Mouse (Mus musculus): Measurements from ENCODE around the gene F12. TPM values are rescaled to one million over a fixed set of nuclear protein-coding genes. Genes with fewer than 3 reads are reported as not detected.

The F12 gene
- polyA plus RNA-seq, 1 experiment from 2014 or later: not detected

DNA sequence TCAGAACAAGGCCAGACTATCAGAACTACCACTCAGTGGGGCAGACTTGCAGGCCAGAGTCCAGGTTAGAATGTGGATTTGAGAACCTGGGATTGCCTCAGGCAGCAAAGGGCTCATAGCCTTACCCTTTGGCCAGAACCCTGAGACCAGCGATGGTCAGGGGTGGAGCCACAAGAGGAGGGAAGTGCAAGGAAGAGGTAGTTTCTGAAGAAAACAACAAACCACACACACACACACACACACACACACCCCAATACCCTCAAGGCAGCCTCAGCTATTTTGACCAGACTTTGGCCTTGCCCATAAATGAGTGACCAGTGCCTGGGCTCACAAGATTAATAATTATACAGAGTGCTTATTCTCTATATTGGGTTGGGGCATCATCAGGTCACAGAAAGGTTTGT lies 35.0 kb downstream of the F12 start:
- Histone ChIP-seq H3K4me3 (replicated peaks) (no peak overlapping the region), H3K9ac (replicated peaks) (no peak overlapping the region), H3K36me3 (no peaks in the 10 kb centered on the region), H3K4me1 (replicated peaks) (no peaks in the 10 kb centered on the region), H3K4me2 (no peak overlapping the region), H3K9me3 (no peaks in the 10 kb centered on the region), H3K27me3 (peaks cover 2% of the 10 kb centered on the region; the same call in 1 of the 2 replicates), H3K27ac (no peak overlapping the region)
- 83% methylated on average over 1 of the region's 1 CpGs for WGBS
- no peak for ATAC-seq (ENCODE audit: insufficient number of reproducible peaks, insufficient read depth, low FRiP score, low TSS enrichment, low read depth)

DNA sequence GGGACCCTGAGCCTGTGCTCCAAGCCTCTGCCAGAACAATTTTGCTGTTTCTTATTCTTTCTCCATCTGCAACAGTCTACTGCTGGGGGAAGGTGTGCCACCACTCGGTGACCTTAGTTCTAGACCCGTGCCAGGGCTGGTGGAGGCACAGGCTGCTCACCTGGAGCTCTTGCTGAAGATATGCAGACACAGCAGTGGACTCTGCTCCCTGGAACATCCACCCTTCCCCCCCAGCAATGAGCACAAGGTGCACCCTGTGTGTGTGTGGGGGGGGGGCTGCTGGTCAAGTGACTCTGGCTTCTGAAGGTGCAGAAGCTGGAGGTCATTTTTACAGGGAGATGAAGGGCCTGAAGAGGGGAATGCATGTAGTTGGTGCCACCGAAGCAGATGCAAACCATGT lies 35.9 kb downstream of the F12 start:
- no peak for ATAC-seq (ENCODE audit: insufficient number of reproducible peaks, insufficient read depth, low FRiP score, low TSS enrichment, low read depth)
- no peak overlapping the region for H3K4me3 ChIP-seq (replicated peaks)

DNA sequence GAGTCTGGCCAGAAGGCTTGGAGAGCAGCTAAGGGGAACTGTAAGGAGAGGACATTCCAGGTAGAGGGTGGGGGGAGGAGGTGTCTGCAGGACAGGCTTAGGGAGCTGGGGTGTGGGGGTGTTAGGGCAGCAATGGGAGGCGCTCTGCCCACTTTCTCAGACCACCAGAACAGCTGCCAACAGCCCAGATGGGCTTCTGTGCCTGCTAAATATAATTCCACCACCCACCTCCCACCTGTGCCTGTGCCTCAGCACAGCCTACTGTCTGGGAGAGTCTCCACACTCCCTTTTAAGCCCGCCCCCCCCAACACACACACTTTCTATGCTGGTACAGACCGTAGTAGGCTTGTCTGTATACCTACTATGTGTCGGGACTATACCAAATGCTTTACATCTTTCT lies 44.8 kb downstream of the F12 start:
- Histone ChIP-seq H3K4me1 (replicated peaks) (peaks cover 8% of the 10 kb centered on the region; the same call in 1 of the 2 replicates), H3K27ac (no peak overlapping the region), H3K27me3 (peaks cover 70% of the 10 kb centered on the region), H3K36me3 (no peaks in the 10 kb centered on the region), H3K9ac (replicated peaks) (no peak overlapping the region), H3K9me3 (no peaks in the 10 kb centered on the region), H3K4me2 (no peak overlapping the region), H3K4me3 (replicated peaks) (no peak overlapping the region)
- no peak for ATAC-seq (ENCODE audit: insufficient number of reproducible peaks, insufficient read depth, low FRiP score, low TSS enrichment, low read depth)
- WGBS: 91% methylated on average over 4 of the region's 4 CpGs

More for the DNA sequence above, 35.9 kb downstream of the F12 start:
- H3K27me3 ChIP-seq: peaks cover 2% of the 10 kb centered on the region; the same call in 1 of the 2 replicates
- no peak overlapping the region for H3K4me2 ChIP-seq
- no peaks in the 10 kb centered on the region for H3K9me3 ChIP-seq
- no peaks in the 10 kb centered on the region for H3K36me3 ChIP-seq
- no peak overlapping the region for H3K27ac ChIP-seq
- H3K4me1 ChIP-seq (replicated peaks): no peaks in the 10 kb centered on the region
- WGBS: 80% methylated on average over 3 of the region's 3 CpGs
- H3K9ac ChIP-seq (replicated peaks): no peak overlapping the region

DNA sequence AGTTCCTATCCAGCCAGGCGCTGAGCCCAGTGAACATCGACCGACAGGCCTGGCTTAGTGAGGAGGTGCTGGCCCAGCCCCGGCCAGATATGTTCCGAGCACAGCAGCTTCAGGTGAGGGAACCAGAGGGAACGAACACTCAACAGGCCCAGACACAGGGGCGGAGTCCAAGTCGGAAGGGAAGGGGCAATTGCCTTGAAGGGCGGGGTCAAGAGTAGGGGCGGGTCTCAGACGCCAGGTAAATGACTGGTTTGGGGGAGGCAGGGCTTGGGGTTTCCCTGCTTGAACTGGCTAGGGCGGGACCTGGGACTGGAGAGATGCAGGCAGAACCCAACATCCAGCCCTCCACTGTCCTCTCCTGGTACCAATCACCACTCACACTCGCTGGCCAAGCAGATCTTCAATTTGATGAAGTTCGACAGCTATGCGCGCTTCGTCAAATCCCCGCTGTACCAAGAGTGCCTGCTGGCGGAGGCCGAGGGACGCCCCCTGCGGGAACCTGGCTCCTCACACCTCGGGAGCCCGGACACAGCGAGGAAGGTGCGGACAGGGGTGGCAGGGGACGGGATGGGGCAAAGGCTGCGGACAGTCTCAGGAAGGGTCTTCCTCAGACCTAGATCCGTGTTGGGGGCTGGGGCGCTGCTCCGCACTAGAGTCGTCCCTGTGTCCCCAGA lies 47.5 kb downstream of the F12 start:
- Histone ChIP-seq H3K9me3 (no peaks in the 10 kb centered on the region), H3K27ac (no peak overlapping the region), H3K4me1 (replicated peaks) (peaks cover 8% of the 10 kb centered on the region; the same call in 1 of the 2 replicates), H3K27me3 (peaks cover 89% of the 10 kb centered on the region), H3K4me2 (peak overlapping the region; percentile 42), H3K36me3 (no peaks in the 10 kb centered on the region), H3K9ac (replicated peaks) (peak overlapping the region; percentile 31; the same call in 1 of the 2 replicates), H3K4me3 (replicated peaks) (peak overlapping the region; percentile 25)
- 6% methylated on average over 32 of the region's 32 CpGs for whole genome bisulfite sequencing
- ATAC-seq (ENCODE audit: insufficient number of reproducible peaks, insufficient read depth, low FRiP score, low TSS enrichment, low read depth): no peak

DNA sequence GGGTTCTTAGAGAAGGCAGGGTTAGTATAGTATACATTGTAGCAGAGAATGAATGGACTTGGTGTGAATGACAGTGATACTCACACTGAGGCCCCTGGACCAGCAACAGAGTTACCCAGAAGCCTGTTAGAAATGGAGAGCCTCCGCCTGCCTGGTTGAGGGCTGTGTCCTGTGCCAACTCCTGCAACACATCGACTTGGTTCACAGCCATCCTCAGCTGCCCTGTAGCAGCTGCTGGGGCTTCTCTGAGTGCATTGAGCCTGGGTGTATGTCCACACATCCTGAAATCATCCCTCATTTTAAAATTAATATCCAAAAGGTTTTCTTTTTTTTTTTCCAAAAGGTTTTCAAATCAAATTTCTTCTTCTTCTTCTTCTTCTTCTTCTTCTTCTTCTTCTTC lies 50.7 kb downstream of the F12 start:
- no peak for ATAC-seq (ENCODE audit: insufficient number of reproducible peaks, insufficient read depth, low FRiP score, low TSS enrichment, low read depth)
- Histone ChIP-seq H3K9ac (replicated peaks) (no peak overlapping the region), H3K4me2 (no peak overlapping the region), H3K27ac (no peak overlapping the region), H3K9me3 (no peaks in the 10 kb centered on the region), H3K36me3 (no peaks in the 10 kb centered on the region), H3K27me3 (peaks cover 91% of the 10 kb centered on the region), H3K4me1 (replicated peaks) (peaks cover 8% of the 10 kb centered on the region; the same call in 1 of the 2 replicates), H3K4me3 (replicated peaks) (no peak overlapping the region)
- WGBS: 78% methylated on average over 2 of the region's 2 CpGs

DNA sequence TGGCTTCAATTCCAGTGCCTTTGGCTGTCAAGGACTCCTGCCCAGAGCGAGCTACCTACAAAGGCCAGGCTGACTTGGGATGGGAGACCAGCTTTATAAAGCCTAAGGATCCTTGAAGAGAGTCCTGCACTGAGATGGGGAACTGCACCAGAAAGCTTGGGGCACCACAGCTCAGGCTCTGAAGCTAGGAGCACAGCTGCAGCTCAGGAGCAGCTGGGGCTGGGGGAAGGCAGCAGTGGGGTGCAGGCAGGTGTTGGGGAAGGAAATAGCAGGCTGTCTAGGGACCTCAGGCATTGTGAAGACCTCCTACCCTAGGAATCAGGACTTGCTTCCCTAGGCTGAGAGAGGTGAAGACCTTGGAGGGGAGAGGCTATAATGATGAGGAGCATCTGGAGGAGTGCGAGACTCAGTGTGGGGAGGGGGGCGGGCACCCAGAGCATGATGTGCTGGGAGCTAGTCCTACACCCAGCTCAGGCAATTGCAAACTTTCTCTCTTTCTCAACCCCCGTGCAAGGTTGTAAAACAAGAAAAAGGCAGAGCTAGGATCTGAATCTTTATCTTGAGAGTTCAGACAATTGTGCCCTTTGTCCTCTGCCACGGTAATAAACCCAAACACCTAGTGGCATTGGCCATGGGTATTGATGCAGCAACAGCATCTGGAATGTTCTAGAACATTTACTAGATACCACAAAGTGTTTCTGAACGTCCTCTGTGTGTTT lies 52.2 kb downstream of the F12 start:
- H3K9me3 ChIP-seq: no peaks in the 10 kb centered on the region
- H3K4me2 ChIP-seq: no peak overlapping the region
- H3K27ac ChIP-seq: no peak overlapping the region
- no peaks in the 10 kb centered on the region for H3K36me3 ChIP-seq
- H3K4me3 ChIP-seq (replicated peaks): no peak overlapping the region
- peaks cover 7% of the 10 kb centered on the region; the same call in 1 of the 2 replicates for H3K4me1 ChIP-seq (replicated peaks)
- no peak overlapping the region for H3K9ac ChIP-seq (replicated peaks)
- WGBS: 49% methylated on average over 6 of the region's 6 CpGs
- ATAC-seq (ENCODE audit: insufficient number of reproducible peaks, insufficient read depth, low FRiP score, low TSS enrichment, low read depth): no peak
- peaks cover 87% of the 10 kb centered on the region for H3K27me3 ChIP-seq

DNA sequence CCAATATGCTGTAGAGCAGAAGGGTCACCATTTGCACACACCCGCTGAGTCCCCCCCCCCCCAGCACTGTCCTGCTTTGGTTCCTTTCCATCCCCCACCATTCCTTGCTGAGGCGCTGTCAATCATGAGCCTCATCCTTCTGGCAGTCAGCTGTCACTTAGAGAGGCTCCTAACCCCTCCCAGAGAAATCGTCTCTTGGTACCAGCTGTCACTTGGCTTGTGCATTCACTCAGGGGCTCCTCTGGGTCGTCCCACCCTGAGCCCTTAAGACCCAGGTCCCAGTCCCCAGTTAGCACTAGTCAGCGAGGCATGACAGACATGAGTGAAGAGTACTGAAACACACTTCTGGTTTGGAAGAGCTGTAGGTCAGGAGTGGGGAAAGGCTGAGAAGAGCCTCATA lies 54.9 kb downstream of the F12 start:
- Histone ChIP-seq H3K36me3 (no peaks in the 10 kb centered on the region), H3K9ac (replicated peaks) (no peak overlapping the region), H3K4me2 (no peak overlapping the region), H3K27ac (no peak overlapping the region), H3K27me3 (peaks cover 68% of the 10 kb centered on the region), H3K4me1 (replicated peaks) (no peaks in the 10 kb centered on the region), H3K4me3 (replicated peaks) (no peak overlapping the region), H3K9me3 (no peaks in the 10 kb centered on the region)
- WGBS: 57% methylated on average over 5 of the region's 5 CpGs
- no peak for ATAC-seq (ENCODE audit: insufficient number of reproducible peaks, insufficient read depth, low FRiP score, low TSS enrichment, low read depth)

DNA sequence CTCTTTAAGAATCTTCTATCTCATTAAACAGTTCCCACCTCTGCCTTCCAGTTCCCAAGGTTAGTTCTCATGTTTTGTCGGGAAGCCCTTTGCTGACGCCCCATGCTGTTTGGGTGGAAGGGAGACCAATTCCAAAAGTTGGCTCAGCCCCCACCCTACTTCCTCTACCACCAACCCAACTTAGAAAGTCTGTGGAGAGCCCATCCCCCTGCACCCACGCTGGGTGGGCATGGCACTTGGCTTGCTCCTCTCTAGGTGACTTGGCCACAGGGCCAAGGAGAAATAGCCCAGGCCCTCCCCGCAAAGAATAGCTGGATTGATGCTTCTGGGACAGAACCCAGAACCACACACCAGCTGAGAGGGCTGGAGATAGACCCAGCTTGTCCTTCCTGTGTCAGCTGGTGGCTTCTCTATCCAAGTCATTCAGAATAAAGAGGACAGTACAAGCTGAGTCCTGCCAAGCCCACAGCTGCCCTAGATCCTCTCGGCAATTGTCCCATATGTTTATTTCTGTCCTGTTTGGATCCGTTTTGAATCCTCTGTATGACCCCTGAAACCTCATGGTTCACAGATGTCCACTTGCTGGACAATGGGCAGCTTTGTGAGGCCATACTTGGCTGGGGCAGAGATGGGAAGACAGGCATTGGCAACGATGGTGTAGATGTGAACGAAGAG lies 55.4 kb downstream of the F12 start:
- no peaks in the 10 kb centered on the region for H3K4me1 ChIP-seq (replicated peaks)
- no peak for ATAC-seq (ENCODE audit: insufficient number of reproducible peaks, insufficient read depth, low FRiP score, low TSS enrichment, low read depth)
- H3K4me2 ChIP-seq: no peak overlapping the region
- H3K36me3 ChIP-seq: no peaks in the 10 kb centered on the region
- no peak overlapping the region for H3K27ac ChIP-seq
- H3K27me3 ChIP-seq: peaks cover 64% of the 10 kb centered on the region
- no peaks in the 10 kb centered on the region for H3K9me3 ChIP-seq
- WGBS: 68% methylated on average over 8 of the region's 8 CpGs
- H3K4me3 ChIP-seq (replicated peaks): no peak overlapping the region
- H3K9ac ChIP-seq (replicated peaks): no peak overlapping the region

DNA sequence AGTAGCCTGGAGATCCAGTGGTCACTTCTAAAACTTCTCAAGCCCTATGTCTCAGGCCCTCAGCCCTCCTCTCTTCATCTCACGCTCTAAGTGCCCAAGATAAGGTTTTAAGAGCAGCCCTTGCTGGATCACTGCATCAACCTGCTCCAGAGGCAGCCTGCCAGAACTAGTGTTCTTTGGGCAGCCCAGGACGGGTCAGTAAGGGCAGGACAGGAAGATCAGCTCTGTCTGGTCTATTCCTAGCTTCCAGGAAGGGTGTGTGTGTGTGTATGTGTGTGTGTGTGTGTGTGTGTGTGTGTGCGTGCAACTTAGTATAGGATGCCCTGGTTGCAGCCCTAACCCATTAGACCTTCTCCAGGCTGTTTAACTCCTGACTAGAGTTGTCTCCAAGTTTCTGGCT lies 56.4 kb downstream of the F12 start:
- no peak overlapping the region for H3K4me2 ChIP-seq
- no peak overlapping the region for H3K27ac ChIP-seq
- 59% methylated on average over 3 of the region's 3 CpGs for WGBS

DNA sequence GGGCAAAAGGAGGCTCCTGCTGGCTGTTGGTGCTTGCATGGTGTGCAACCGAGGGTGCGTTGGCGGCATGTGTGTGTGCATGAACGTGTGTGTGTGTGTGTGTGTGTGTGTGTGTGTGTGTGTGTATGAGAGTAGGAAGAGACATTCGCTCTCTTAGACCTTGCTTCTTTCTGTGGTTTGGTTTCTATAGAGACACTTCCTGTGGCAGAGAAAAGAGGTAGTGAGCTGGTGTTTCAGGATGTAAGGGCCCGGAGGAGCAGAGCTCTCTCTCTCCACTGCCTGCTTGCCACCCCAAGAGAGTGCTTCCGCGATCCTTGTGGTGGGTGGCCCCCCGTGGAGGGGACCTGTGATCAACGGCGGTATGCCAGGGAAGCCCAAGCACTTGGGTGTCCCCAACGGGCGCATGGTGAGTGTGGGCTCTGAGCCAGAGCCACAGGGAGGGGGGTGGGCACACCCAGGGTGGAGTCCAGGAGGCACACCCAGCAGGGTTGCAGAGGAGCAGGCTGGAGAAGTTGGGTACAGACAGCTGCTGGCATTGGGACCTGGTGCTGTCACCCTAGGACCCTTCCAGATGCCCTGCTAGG lies 57.0 kb downstream of the F12 start, which contains the start of gene Rgs14:
Gene Rgs14 (plus strand): TSS at position 202 of the 584 bp plus-strand sequence.
- Histone ChIP-seq H3K9me3 (no peaks in the 10 kb centered on the region), H3K4me1 (replicated peaks) (no peaks in the 10 kb centered on the region), H3K4me3 (replicated peaks) (no peak within 1 kb of the TSS), H3K27me3 (peaks cover 50% of the 10 kb centered on the region), H3K4me2 (no peak within 1 kb of the TSS), H3K9ac (replicated peaks) (no peak within 1 kb of the TSS), H3K27ac (no peak within 1 kb of the TSS), H3K36me3 (no peaks in the 10 kb centered on the region)
- WGBS: 63% methylated on average over 13 of the region's 13 CpGs
- ATAC-seq (ENCODE audit: insufficient number of reproducible peaks, insufficient read depth, low FRiP score, low TSS enrichment, low read depth): no peak; the same call in 1 of the 2 replicates

More for the DNA sequence above, 56.4 kb downstream of the F12 start:
- peaks cover 56% of the 10 kb centered on the region for H3K27me3 ChIP-seq
- no peaks in the 10 kb centered on the region for H3K36me3 ChIP-seq
- no peak for ATAC-seq (ENCODE audit: insufficient number of reproducible peaks, insufficient read depth, low FRiP score, low TSS enrichment, low read depth)
- H3K4me1 ChIP-seq (replicated peaks): no peaks in the 10 kb centered on the region
- H3K9ac ChIP-seq (replicated peaks): no peak overlapping the region
- no peak overlapping the region for H3K4me3 ChIP-seq (replicated peaks)
- H3K9me3 ChIP-seq: no peaks in the 10 kb centered on the region

DNA sequence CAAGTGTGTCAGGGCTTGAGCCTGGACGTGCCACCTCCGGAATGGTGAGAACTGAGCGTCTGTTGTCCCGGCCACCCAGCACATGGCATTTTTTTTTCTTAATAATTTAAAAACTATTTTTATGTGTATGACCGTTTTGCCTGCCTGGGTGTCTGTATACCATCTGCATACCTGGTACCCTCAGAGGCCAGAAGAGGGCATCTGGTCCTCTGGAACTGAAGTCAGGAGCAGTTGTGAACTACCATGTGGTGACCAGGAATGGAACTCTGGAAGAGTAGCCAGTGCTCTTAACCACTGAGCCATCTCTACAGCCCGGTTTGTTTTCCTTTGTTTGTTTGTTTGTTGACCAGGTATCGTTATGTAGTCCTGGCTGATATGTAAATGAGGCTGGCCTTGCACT lies 58.2 kb downstream of the F12 start:
- Histone ChIP-seq H3K9ac (replicated peaks) (no peak overlapping the region), H3K27me3 (peaks cover 39% of the 10 kb centered on the region), H3K4me2 (no peak overlapping the region), H3K4me1 (replicated peaks) (no peaks in the 10 kb centered on the region), H3K4me3 (replicated peaks) (no peak overlapping the region), H3K9me3 (no peaks in the 10 kb centered on the region), H3K27ac (no peak overlapping the region), H3K36me3 (no peaks in the 10 kb centered on the region)
- ATAC-seq (ENCODE audit: insufficient number of reproducible peaks, insufficient read depth, low FRiP score, low TSS enrichment, low read depth): no peak
- 72% methylated on average over 7 of the region's 7 CpGs for WGBS

All from limb, embryonic 12.5 days (tissue).